Mouse (Mus musculus) testis, adult 2 months (tissue): ENCODE measurements at regions not wholly inside any gene's neighbourhood (a gene's known extent, or its start where the extent isn't known, plus 50 kb on each side); places are given as distances from the start of the nearest gene placed in this dataset.

ENCODE experiments used
- CTCF ChIP-seq: fragments of 200-500 bp; IDR thresholded peaks from 2 replicates; pipeline ENCODE4 v1.5.1; 2012; ENCODE audit warnings: low read depth, mild to moderate bottlenecking, inconsistent platforms, low read length, moderate library complexity; ENCODE audit not compliant: control insufficient read depth, insufficient read depth, insufficient replicate concordance
- POLR2A ChIP-seq: fragments of 200-500 bp; IDR thresholded peaks from 2 replicates; pipeline ENCODE4 v1.6.1; 2012; ENCODE audit warnings: low read depth, mild to moderate bottlenecking, inconsistent platforms, low read length, moderate library complexity; ENCODE audit not compliant: control insufficient read depth

GRCm38 (mm10) chr17:43139916-43140315, 123.6 kb downstream of the Tnfrsf21 start:
- TF ChIP-seq CTCF (no peak), POLR2A (no peak)
